In genomic region chr9:65479158-65479557, GRCm38 (mm10) we compare ENCODE assay signal across 39 mouse cellular contexts. TPM values are rescaled to one million over a fixed set of nuclear protein-coding genes. Genes with fewer than 3 reads are reported as not detected.
"Had no signal": no experiment of that assay in that cellular context is flagged by ENCODE, and none has a peak within 500 bp of the region (broad histone marks: within the 10 kb centered on the region; RNA-seq: fewer than 3 reads in every experiment).

No protein-coding gene starts in this region.

- H3K27me3 ChIP-seq: embryonic facial prominence, embryonic 12.5 days; embryonic facial prominence, embryonic 13.5 days; embryonic facial prominence, embryonic 15.5 days; forebrain, embryonic 12.5 days; forebrain, embryonic 13.5 days; forebrain, embryonic 15.5 days had no signal

- DNase-seq: cerebellum, adult 8-10 months; cerebellum, adult 9-10 months; cerebellum, adult 9-11 months; cerebellum, postnatal 10 days; cerebellum, postnatal 14 days; cerebellum, postnatal 25 days; cerebellum, postnatal 36 days; embryo, embryonic 11 days; forebrain, postnatal 0 days; gastrocnemius, adult 2 months; gastrocnemius, postnatal 10 days; gastrocnemius, postnatal 14 days; gastrocnemius, postnatal 25 days; gastrocnemius, postnatal 36 days; heart, adult 11 months; heart, adult 18-20 months; heart, adult 2 months had no signal

- H3K4me1 ChIP-seq: embryonic facial prominence, embryonic 10.5 days; embryonic facial prominence, embryonic 12.5 days; embryonic facial prominence, embryonic 13.5 days; embryonic facial prominence, embryonic 15.5 days; forebrain, embryonic 10.5 days; forebrain, embryonic 12.5 days; forebrain, embryonic 13.5 days; forebrain, embryonic 15.5 days had no signal

- H3K4me2 ChIP-seq: embryonic facial prominence, embryonic 12.5 days; embryonic facial prominence, embryonic 13.5 days; embryonic facial prominence, embryonic 15.5 days; forebrain, embryonic 12.5 days; forebrain, embryonic 13.5 days; forebrain, embryonic 15.5 days had no signal

- H3K27ac ChIP-seq: embryonic facial prominence, embryonic 10.5 days; embryonic facial prominence, embryonic 12.5 days; embryonic facial prominence, embryonic 13.5 days; embryonic facial prominence, embryonic 15.5 days; forebrain, embryonic 10.5 days; forebrain, embryonic 12.5 days; forebrain, embryonic 13.5 days; forebrain, embryonic 15.5 days; gastrocnemius, adult 2 months; heart, adult 2 months had no signal

- H3K9me3 ChIP-seq: embryonic facial prominence, embryonic 10.5 days; embryonic facial prominence, embryonic 12.5 days; embryonic facial prominence, embryonic 13.5 days; embryonic facial prominence, embryonic 15.5 days; forebrain, embryonic 10.5 days; forebrain, embryonic 12.5 days; forebrain, embryonic 13.5 days; forebrain, embryonic 15.5 days had no signal

- H3K9ac ChIP-seq: embryonic facial prominence, embryonic 12.5 days; embryonic facial prominence, embryonic 13.5 days; embryonic facial prominence, embryonic 15.5 days; forebrain, embryonic 12.5 days; forebrain, embryonic 13.5 days; forebrain, embryonic 15.5 days; forebrain, postnatal 0 days had no signal

- ATAC-seq: forebrain, embryonic 13.5 days; forebrain, embryonic 14.5 days; forebrain, embryonic 15.5 days; forebrain, embryonic 16.5 days; forebrain, postnatal 0 days had no signal

- H3K4me3 ChIP-seq: embryonic facial prominence, embryonic 10.5 days; embryonic facial prominence, embryonic 12.5 days; embryonic facial prominence, embryonic 13.5 days; embryonic facial prominence, embryonic 15.5 days; erythroblast, embryonic 14.5 days; forebrain, embryonic 10.5 days; forebrain, embryonic 12.5 days; forebrain, embryonic 13.5 days; forebrain, embryonic 15.5 days; gastrocnemius, adult 2 months; heart, adult 2 months had no signal

RNA-seq across cellular contexts. Expression of gene Ankdd1a, which starts 40.8 kb away (rescaled TPM):
- total RNA-seq: common myeloid progenitor, adult 5-6 weeks; gastrocnemius, adult 18-20 months; gastrocnemius, adult 2 months; gastrocnemius, adult 8-10 months; gastrocnemius, postnatal 10 days; gastrocnemius, postnatal 14 days; gastrocnemius, postnatal 25 days; gastrocnemius, postnatal 36 days; gastrocnemius, postnatal 4 days; granulocyte monocyte progenitor cell, adult 5-6 weeks; heart, adult 18-20 months; heart, adult 2 months had no signal
- polyA plus RNA-seq: embryonic facial prominence, embryonic 10.5 days; embryonic facial prominence, embryonic 11.5 days; embryonic facial prominence, embryonic 12.5 days; embryonic facial prominence, embryonic 13.5 days; embryonic facial prominence, embryonic 14.5 days; erythroblast, embryonic 14.5 days; forebrain, embryonic 10.5 days; forebrain, embryonic 13.5 days; forebrain, embryonic 14.5 days; heart, adult 2 months had no signal

RNA-seq across cellular contexts. Expression of gene Slc51b, which starts 56.4 kb away (rescaled TPM):
- total RNA-seq: common myeloid progenitor, adult 5-6 weeks; forebrain, postnatal 0 days; gastrocnemius, adult 18-20 months; gastrocnemius, adult 2 months; gastrocnemius, adult 8-10 months; gastrocnemius, postnatal 10 days; gastrocnemius, postnatal 14 days; gastrocnemius, postnatal 25 days; gastrocnemius, postnatal 36 days; gastrocnemius, postnatal 4 days; granulocyte monocyte progenitor cell, adult 5-6 weeks; heart, adult 18-20 months; heart, adult 2 months had no signal
- polyA plus RNA-seq: cortical plate, adult 2 months; embryonic facial prominence, embryonic 10.5 days; embryonic facial prominence, embryonic 11.5 days; embryonic facial prominence, embryonic 12.5 days; embryonic facial prominence, embryonic 13.5 days; embryonic facial prominence, embryonic 14.5 days; embryonic facial prominence, embryonic 15.5 days; erythroblast, embryonic 14.5 days; forebrain, embryonic 10.5 days; forebrain, embryonic 11.5 days; forebrain, embryonic 12.5 days; forebrain, embryonic 13.5 days; forebrain, embryonic 14.5 days; forebrain, embryonic 15.5 days; forebrain, embryonic 16.5 days; forebrain, postnatal 0 days; frontal cortex, adult 2 months; gonadal fat pad, adult 2 months; heart, adult 2 months had no signal
